Mouse (Mus musculus): ENCODE measurements at regions not wholly inside any gene's neighbourhood (a gene's known extent, or its start where the extent isn't known, plus 50 kb on each side); places are given as distances from the start of the nearest gene placed in this dataset.

DNA sequence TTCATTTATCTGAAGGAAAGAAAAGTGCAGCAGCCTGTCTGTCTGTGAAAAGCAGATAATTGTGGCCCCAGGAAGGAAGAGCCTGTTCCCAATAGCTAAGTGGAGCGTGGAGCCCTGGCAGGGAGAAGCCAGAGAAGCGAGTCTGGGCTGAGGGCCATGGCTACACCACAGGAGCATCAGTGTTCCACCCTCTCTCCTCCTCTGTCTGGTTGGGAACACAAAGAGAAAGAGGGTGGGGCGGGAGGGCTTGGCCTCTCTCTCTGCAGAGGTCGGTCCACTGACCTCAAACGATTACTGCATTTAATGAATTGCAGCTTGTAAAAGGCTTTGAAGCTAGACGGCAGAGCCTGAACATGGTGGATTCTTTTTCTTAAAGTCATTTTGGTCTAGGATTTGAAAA, 329.0 kb downstream of the Pik3r1 start:
- DNase-seq (ENCODE audit: low spot score in 2 of 2): no peak

DNA sequence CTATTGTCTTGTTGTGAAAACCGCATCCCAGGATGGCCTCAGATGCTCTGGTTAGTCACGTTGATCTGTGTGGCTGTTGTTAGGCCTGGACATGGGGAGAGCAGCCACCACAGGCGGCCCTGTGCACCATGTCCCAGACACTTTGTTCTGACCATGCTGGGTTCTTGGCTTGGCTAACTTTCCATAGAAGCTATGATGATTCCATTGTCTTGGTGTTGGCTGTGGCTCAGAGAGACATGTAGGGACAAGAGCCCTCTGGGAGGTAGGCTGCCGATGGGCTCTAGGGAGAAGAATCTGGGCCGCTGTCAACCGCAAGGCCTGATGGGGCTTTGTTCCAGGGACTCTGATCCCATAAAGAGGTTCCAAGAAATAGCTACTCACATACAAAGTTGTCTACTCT, 334.9 kb downstream of the Pik3r1 start:
- DNase-seq (ENCODE audit: low spot score in 2 of 2): no peak

DNA sequence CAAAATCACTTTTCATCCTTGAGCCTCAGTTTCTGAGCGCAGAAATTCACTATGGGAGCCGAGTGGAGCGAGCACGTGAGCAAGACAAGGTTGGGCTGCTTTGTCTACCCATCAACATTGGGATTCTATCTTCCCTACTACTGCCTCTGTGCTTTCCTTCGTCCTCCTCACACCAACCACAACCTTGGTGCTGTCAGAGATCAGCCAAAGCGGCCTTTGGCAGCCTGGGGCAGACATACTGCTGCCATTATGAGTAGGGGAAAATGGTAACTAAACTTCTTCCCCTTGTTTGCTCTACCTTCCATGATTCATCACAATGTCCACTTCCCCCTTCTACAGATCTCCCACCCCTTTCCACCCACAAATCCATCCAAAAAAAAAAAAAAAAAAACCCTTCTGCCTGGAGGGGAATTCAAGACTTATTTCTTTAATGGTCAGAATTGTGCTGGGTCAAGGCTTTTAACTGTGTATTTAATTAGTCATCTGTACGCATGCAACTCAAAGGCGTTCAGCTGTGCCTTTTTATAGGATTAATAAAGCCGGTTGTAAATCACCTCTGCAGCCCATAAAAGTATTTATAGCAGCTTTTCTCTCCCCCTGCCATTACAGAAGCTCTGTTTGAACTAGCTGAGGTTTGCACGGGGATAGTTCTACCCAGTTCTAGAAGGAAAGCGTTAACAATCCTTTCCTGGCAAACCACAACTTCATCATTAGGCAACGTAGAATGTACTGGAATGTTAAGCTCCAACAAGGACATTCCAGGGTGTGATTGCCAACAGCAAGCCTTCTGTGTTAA, 340.4 kb downstream of the Pik3r1 start:
- no peak for DNase-seq (ENCODE audit: low spot score in 2 of 2)

DNA sequence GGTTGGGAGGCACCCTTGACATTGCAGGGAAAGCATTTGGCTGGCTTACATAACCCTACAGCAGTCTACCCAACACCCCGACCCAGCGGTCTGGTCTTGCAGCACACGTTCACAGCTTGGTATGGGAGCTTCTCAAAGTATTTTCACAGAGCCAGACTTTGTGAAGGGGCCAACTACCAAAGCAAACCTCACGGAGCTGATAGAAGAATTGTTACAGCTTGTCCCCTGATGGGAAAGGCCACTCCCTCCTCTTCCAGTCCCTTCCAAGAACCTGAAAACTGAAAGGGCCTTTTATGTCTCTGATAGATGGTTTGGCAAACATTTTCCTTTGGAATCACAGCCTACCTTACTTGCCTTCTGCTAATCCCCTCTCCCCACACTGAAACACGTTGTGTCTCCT, 341.6 kb downstream of the Pik3r1 start:
- no peak for DNase-seq (ENCODE audit: low spot score in 2 of 2)

DNA sequence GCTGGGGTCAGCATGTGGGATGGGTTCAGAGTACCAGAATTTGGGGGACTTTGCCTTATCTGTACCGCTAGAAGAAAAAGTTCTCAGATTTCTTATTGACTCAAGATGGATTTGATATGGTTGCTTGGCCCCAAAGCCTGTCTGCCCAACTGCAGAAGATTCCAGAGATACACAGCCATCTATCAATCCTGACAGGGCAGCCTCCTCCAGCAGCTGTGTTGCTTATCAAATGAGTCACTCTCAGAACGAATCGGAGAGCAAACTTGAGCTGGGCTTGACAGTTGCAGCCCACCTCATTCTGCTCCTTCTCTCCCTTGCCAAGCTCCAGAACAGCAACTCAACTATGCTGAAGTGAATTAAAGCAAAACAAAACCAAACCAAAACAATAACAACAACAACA, 345.9 kb downstream of the Pik3r1 start:
- DNase-seq (ENCODE audit: low spot score in 2 of 2): no peak

DNA sequence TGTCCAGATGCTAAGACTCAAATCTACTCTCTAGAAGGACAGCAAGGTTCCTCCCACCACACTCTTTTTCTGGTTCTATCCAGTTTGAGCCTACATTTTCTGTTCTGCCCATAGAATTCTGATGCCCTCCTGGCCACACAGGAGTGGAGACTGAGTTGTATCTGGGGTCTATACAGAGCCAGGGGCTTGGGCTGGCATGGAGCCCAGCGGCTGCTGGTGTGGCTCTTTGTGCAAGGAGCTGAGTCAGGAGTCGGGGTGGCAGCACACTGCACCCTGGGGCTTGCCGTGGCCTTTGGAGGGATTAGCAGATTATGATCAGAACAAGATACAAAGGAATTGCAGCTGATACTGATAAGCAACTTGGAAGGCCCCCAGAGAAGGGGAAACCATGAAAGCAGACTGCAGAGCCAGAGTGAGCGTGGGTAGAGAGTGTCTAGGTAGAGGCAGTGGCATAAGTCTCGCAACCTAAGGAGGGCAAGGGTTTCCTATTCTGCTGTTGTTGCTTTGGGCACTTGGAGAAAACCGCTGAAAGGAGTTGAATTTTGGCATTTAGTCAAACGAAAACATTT, 348.5 kb downstream of the Pik3r1 start:
- no peak for DNase-seq (ENCODE audit: low spot score in 2 of 2)

DNA sequence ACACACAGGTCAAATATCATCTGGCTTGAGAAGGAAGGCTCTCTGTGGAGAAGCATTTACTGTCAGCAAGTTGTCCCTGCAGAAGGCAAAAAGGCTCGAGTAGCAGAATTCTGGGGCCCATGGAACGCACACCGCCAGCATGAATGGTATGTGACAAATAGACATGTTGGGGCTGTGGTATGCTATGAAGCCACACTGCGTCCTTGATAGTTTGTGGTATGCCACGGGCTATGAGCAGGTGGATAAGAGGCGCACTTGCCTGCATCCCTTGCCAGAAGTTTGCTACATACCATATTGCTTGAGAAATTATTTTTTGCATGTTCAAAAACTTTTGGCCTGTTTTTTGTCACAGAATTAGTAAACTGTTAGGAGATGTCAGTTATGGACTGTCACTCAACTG, 349.7 kb downstream of the Pik3r1 start:
- DNase-seq (ENCODE audit: low spot score in 2 of 2): no peak

DNA sequence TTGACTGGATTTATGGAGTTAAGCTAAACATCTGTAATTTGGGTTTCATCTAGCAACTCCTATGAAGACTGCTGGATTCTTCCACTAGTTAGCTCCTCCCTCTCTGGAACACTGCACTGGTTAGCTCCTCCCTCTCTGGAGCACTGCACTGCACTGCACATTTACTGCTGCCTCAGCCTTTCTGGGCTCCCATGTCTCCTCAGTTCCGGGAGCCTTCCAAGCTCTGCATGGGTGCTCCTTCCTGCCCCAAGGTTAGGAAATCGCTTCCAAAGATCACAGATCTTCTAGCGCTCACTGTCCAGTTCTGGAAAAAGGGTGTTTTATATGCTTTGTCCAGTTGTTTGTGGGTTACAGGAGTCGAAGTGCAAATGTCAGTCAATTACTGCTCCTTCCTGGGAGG, 359.1 kb downstream of the Pik3r1 start:
- no peak for DNase-seq (ENCODE audit: low spot score in 2 of 2)

DNA sequence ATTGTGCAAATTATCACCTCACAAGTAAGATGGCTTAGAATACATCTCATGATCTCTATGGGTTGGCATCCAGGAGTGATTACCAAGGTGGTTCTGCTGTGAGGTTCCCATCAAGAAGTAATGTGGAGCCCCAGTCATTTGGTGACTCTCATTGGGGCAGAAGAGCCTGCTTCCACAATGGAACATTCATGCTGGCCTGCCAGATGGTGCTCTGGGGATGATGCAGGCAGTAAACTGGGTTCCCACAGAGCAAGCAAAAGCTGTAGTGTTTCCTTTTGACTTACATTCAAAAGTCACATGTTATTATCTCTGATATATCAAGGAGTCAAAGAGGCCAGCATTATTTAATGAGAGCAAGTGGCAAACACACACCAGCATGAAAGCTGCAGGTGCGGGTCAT, 360.4 kb downstream of the Pik3r1 start:
- DNase-seq (ENCODE audit: low spot score in 2 of 2): no peak

DNA sequence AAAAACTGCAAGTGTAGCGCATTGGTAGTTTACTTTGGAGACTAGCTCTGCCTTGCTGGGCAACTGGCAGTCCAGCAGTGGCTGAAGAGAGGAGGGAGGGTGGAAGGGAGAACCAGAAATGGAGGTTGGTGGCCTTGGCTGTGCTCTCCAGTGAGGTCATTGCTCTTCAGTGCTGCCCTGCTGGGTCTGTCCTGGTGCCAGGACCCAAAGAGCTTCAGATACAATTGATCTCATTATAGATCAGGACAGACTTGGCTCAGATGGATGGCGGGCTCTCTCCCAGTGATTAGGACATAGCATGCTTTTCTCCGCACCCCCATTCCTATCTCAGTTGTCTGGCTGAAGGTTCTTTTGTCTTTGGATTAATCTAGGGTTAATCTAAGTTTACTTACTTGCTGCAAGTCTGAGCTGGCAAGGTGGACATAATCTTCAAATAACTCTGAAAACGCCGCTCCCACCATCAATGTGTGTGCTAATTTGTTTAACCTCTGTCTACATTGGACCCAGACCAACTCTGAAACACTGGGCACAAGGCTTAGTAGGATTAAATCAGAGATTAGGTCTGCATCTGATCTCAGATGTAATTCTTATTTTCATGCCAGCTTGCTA, 394.3 kb downstream of the Pik3r1 start:
- no peak for DNase-seq (ENCODE audit: low spot score in 2 of 2)

DNA sequence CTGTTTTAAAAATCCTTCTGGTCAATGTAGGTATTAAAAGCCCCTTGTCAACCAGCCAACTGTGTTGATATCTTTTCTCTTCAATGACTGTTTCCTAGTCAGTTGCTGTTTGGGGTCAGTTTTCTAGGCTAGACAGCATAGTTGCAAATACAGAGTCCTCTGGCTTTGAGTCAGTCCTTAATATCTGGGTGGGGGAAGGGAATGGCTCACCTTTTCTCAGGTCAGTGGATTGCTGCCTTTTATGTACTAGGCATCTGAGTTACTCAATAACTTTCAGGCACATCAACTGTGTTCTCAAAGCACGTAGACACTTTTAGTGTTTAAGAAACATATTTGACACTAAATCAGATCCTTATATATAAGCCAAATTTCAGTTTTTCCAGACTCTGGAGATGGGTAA, 396.1 kb downstream of the Pik3r1 start:
- DNase-seq (ENCODE audit: low spot score in 2 of 2): no peak

DNA sequence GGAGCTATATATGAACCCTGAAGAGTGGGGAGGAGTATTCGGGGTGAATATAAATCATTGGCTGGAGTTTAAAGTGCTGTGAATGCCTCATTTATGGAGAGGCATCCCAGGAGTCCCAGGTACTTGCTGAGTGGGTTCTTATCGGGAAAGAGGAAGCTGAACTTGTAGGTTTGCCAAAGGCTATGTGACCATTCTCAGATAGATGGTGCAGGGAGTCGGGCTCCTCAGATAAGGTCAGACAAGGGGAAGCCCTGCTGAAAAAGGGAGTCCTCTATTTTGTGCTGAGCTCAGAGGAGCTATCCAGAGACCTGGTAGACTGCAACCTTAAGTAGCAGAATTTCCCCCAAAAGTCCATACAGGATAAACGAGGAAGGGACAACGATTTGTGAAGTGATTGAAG, 399.8 kb downstream of the Pik3r1 start:
- DNase-seq (ENCODE audit: low spot score in 2 of 2): no peak

DNA sequence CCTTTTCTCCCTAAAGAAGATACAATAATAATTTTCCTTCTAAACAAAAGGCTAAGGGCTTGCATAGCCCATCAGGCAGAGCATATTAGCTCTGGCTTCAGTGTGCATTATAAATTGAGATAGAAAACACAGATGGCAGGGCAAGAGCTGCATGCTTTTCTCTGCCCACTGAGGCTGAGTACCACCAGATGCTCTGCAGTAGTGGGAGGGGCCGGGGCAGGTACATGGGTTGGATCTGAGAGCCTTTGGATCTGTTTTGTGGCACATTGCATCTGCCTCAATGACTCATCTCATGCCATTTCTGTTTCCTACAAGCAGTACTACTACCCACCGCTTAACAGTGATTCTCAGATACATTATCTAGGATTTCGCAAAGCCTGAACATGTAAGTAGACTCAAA, 412.7 kb downstream of the Pik3r1 start:
- no peak for DNase-seq (ENCODE audit: low spot score in 2 of 2)

DNA sequence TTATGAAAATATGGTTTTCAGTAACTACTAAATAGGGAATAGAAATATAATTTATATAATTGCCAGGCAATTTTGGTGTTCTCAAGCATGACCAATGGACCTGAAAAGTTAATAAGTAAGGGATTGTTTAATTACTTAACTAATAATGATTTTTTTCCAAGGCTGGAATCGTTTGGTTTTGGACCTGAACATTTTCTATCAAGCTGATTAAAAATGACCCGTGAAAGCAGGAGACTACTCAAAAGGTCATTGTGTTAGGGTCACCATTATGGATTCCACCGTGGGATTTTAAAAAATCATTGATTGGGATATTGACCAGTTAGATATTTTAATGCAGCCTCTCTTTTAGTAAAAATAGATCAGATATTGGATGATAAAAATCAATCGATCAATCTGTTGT, 416.9 kb downstream of the Pik3r1 start:
- DNase-seq (ENCODE audit: low spot score in 2 of 2): no peak

DNA sequence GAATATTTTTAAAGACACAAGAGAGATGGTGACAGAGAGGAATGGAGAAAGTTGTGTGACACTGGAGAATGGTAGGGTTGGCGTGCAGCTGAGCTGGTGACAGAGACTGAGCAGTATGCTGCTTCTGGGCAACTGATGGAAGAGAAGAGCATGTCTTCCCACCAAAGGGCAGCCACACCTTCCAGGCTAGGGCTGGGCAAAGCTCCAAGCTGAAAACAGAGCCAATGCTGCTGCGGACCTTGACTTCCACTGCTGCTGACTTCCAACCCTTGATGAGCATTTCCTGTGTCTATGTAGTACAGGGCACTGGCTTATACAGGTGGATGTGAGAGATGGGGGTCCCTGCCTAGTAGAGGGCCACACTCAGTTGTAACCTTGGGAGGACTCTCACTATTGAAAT, 418.7 kb downstream of the Pik3r1 start:
- no peak for DNase-seq (ENCODE audit: low spot score in 2 of 2)

DNA sequence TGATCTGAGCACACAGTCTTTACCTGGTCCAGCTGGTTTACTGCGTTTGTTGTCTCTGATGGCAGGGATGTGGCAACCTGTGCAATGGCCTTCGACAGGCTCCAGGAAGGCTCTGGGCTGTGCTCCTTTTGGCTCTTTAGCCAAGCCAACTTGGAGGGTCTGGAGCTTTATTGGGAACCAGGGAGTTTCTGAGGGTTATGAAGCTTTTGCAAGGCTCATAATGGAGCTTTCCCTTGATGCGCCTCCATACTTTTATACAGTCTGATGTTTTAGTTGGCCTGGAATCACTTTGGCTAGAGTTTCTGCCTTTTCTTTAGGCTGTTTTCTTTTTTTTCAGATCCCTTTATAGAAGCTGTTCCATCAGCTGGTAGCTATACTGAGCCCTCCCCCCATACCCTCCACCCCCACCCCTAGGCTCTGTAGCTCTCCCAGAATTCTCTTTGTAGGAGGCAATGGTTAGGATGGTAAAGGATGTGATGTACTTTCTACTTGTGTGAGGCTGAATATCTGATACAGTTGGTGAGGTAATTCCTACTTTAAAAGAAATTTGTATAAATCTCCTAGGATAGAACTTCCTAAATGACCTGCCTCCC, 429.6 kb downstream of the Pik3r1 start:
- no peak for DNase-seq (ENCODE audit: low spot score in 2 of 2)

DNA sequence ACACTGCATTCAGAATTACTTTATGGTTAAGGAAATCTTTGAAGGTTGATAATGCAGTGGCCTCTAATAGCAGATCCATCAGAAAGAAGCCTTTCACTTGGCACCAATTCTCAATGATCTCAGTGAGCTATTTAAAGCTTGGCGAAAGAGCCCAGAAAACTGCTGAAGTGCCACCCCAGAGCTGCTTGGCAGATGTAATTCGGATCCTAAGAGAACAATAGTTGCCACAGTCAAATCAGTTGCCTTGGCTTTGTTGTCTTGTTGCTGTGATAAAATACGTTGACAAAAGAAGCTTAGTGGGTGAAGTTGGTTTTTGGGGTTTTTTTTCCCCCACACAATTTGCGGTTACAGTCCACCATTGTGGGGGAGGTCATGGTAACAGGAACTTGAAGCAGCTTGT, 449.4 kb downstream of the Pik3r1 start:
- no peak for DNase-seq (ENCODE audit: low spot score in 2 of 2)

DNA sequence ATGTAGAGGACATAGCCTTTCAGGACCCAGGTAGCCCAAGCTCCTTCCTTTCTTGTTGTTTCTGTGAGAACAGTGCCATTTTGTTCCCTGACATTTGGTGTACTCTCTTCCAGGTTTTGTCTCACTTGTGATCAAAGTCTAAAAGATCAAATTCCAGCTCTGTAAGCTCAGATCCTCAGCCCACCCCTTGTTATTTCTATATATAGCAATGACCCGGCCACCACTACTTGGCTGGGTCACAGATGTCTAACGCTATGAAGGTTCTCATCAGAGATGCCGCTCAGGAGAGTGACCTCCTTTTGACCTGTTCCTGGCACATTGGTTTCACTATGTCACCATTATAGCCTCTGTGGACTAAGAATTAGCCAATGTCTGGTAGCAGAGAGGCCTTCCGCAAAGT, 451.7 kb downstream of the Pik3r1 start:
- no peak for DNase-seq (ENCODE audit: low spot score in 2 of 2)

DNA sequence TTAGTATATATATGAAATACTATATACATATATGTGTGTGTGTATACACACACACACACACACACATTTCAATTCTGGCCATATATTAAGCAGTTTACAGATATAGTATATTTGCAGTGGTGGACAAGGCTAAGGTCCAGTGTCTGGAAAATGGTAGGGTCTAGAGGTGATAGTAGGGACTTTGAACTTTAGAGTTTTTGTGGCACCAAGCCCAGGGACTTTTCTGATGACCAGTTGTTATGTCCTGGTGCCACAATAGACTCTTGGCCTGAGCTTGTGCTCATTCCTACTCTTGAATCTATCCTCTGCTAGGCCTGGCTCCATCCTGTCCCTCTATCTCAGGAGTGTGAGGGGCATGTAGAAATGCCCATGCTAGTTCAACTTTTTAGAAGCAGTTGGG, 454.0 kb downstream of the Pik3r1 start:
- no peak for DNase-seq (ENCODE audit: low spot score in 2 of 2)

DNA sequence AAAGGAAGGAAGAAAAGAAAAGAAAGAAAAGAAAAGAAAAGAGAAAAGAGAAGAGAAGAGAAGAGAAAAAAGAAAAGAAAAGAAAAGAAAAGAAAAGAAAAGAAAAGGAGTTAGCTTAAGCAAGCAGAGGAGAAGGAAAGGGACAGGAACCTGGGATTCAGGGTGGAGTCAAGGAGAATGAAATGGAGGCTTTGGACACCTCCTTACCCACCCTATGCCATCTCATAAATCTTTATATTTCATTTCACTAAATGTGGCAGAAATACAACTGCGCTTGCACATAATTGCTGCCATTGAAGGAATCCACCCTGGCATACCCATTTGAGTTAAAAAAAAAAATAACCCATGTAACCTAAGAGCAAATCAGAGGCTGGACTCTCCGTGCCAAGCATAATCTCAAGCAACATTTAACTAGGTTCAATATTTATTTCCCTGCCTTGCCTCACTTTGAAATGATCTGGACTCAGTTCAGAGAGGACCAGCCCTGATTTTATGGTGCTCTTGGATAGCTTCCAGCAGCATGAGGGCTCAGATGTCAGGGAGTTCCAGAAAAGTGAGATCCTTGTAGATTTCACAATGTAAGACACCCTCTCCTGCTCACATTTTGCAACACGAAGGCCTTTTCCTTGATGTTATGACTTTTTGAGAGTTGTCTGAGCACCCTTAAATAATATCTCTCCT, 456.2 kb downstream of the Pik3r1 start:
- peak in 1 of 2 experiments; percentile 8 for DNase-seq (ENCODE audit: low spot score in 2 of 2)

DNA sequence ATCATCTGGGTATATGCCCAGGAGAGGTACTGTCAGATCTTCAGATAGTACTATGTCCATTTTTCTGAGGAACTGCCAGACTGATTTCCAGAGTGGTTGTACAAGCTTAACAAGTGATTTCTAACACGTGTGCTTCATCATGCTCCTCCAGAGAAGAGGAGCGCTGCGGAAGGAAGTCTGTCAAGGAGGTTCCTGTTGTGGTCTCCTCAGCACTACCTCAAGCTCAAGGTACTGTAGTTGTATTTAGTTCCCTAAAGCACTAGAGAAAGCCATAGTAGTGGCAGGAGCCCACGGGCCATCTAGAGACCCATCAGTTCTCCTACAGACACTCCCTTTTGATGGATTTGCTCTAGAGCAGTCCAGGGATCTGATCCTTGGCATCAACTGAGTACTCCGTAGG, 459.3 kb downstream of the Pik3r1 start:
- no peak for DNase-seq (ENCODE audit: low spot score in 2 of 2)
